Mouse (Mus musculus): ENCODE data around the gene St6galnac3. TPM values are rescaled to one million over a fixed set of nuclear protein-coding genes. Genes with fewer than 3 reads are reported as not detected.

Gene St6galnac3
- polyA plus RNA-seq, 1 experiment from 2014 or later, result 4.5 TPM

- no peak overlapping the region for H3K27ac ChIP-seq (replicated peaks)
- H3K27me3 ChIP-seq (ENCODE audit: control insufficient read depth, insufficient read depth, low read length), result no peaks in the 10 kb centered on the region
- no peak overlapping the region for H3K4me2 ChIP-seq (replicated peaks; ENCODE audit: low read depth)
- H3K36me3 ChIP-seq (ENCODE audit: control insufficient read depth, insufficient read depth, low read length), result no peaks in the 10 kb centered on the region
- no peak overlapping the region for H3K9ac ChIP-seq (ENCODE audit: low read length)
- no peaks in the 10 kb centered on the region for H3K4me1 ChIP-seq (replicated peaks; ENCODE audit: control insufficient read depth, insufficient read depth)
- H3K9me3 ChIP-seq (ENCODE audit: control insufficient read depth, low read length), result no peaks in the 10 kb centered on the region
- TF ChIP-seq EP300 (optimal IDR thresholded peaks at IDR 0.05) (no peak), CTCF (IDR thresholded peaks at IDR 0.05; ENCODE audit: low read depth) (no peak)
- DNase-seq (ENCODE audit: low spot score) (no peak), ATAC-seq (ENCODE audit: low FRiP score, low TSS enrichment) (no peak)
- 81% methylated on average over 9 of the region's 9 CpGs for WGBS
- no peak overlapping the region for H3K4me3 ChIP-seq (ENCODE audit: low read depth, low read length)
Measured at GRCm38 (mm10) chr3:153441329-153441728, 283.6 kb downstream of the St6galnac3 start.

- DNase-seq (ENCODE audit: low spot score), result no peak
- Histone ChIP-seq H3K4me2 (replicated peaks; ENCODE audit: low read depth) (no peak overlapping the region), H3K9ac (ENCODE audit: low read length) (no peak overlapping the region), H3K27me3 (ENCODE audit: control insufficient read depth, insufficient read depth, low read length) (no peaks in the 10 kb centered on the region), H3K4me1 (replicated peaks; ENCODE audit: control insufficient read depth, insufficient read depth) (no peaks in the 10 kb centered on the region), H3K27ac (replicated peaks) (no peak overlapping the region), H3K36me3 (ENCODE audit: control insufficient read depth, insufficient read depth, low read length) (no peaks in the 10 kb centered on the region), H3K4me3 (ENCODE audit: low read depth, low read length) (no peak overlapping the region), H3K9me3 (ENCODE audit: control insufficient read depth, low read length) (no peaks in the 10 kb centered on the region)
- 82% methylated on average over 17 of the region's 17 CpGs for WGBS
- no peak for ATAC-seq (ENCODE audit: low FRiP score, low TSS enrichment)
- TF ChIP-seq CTCF (IDR thresholded peaks at IDR 0.05; ENCODE audit: low read depth), result no peak
- TF ChIP-seq EP300 (optimal IDR thresholded peaks at IDR 0.05), result no peak
Measured at GRCm38 (mm10) chr3:153436076-153437021, 288.6 kb downstream of the St6galnac3 start.

- Histone ChIP-seq H3K27ac (replicated peaks) (no peak overlapping the region), H3K4me2 (replicated peaks; ENCODE audit: low read depth) (no peak overlapping the region), H3K9me3 (ENCODE audit: control insufficient read depth, low read length) (no peaks in the 10 kb centered on the region), H3K27me3 (ENCODE audit: control insufficient read depth, insufficient read depth, low read length) (no peaks in the 10 kb centered on the region), H3K36me3 (ENCODE audit: control insufficient read depth, insufficient read depth, low read length) (no peaks in the 10 kb centered on the region), H3K4me3 (ENCODE audit: low read depth, low read length) (no peak overlapping the region), H3K9ac (ENCODE audit: low read length) (no peak overlapping the region), H3K4me1 (replicated peaks; ENCODE audit: control insufficient read depth, insufficient read depth) (no peaks in the 10 kb centered on the region)
- DNase-seq (ENCODE audit: low spot score), result no peak
- no peak for ATAC-seq (ENCODE audit: low FRiP score, low TSS enrichment)
- no peak for TF ChIP-seq EP300 (optimal IDR thresholded peaks at IDR 0.05)
- TF ChIP-seq CTCF (IDR thresholded peaks at IDR 0.05; ENCODE audit: low read depth), result no peak
- 58% methylated on average over 8 of the region's 8 CpGs for WGBS
Measured at GRCm38 (mm10) chr3:153433010-153433409, 292.0 kb downstream of the St6galnac3 start.

DNA sequence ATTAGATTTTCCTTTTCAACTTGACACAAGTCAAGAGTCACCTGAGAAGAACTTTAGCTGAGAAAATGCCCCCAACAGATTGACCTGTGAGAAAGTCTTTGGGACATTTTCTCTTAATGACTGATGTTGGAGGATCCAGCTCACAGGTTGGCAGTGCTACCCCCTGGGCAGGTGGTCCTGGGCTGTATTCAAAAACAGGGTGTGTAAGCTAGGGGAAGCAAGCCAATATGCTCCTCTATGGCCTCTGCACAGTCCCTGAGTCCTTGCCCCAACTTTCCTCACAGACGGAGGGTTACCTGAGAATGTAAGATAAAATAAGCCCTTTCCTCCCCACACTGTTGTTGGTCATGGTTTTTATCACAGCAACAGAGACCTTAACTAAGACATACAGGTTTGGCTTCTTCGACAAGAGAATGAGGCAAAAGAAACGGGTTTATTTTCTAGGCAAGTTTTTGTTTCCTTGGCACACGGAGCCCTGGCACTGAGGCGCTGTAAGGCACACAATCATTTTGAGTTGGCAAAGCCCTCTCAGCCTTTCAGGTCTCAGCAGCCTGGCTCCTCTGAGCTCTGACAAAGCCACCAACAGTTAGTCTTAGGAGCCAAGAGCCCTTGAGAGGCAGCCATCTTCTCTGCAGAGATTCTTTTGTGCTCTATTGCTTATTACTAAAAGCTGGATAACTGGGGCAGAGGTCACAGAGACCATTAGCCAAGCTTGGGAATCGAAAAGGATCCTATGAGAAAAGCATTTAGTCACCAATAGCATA, 292.7 kb downstream of the St6galnac3 start:
- Histone ChIP-seq H3K27me3 (ENCODE audit: control insufficient read depth, insufficient read depth, low read length) (no peaks in the 10 kb centered on the region), H3K9ac (ENCODE audit: low read length) (no peak overlapping the region), H3K27ac (replicated peaks) (no peak overlapping the region), H3K36me3 (ENCODE audit: control insufficient read depth, insufficient read depth, low read length) (no peaks in the 10 kb centered on the region), H3K4me3 (ENCODE audit: low read depth, low read length) (no peak overlapping the region), H3K4me1 (replicated peaks; ENCODE audit: control insufficient read depth, insufficient read depth) (no peaks in the 10 kb centered on the region), H3K9me3 (ENCODE audit: control insufficient read depth, low read length) (no peaks in the 10 kb centered on the region), H3K4me2 (replicated peaks; ENCODE audit: low read depth) (no peak overlapping the region)
- TF ChIP-seq CTCF (IDR thresholded peaks at IDR 0.05; ENCODE audit: low read depth) (no peak), EP300 (optimal IDR thresholded peaks at IDR 0.05) (no peak)
- ATAC-seq (ENCODE audit: low FRiP score, low TSS enrichment), result no peak
- DNase-seq (ENCODE audit: low spot score), result no peak
- 84% methylated on average over 6 of the region's 6 CpGs for WGBS

DNA sequence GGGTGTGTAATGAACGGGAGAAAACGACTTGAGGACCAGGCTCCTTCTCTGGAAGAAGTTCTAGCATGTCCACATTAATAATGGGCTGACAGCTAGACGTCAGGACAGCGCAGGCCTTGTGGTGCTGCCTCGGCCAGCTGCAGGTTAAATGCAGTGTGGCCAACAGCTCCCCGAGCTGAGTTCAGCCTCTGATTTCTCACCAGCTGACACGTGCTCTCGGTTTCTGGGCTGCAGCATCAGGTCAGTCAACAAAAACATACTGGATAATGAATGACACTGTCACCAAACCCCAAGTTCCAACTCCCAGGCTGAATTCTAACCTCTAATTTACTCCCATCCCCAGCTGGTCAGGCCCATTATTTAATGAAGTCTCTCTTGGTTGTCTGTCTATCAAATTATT, 295.1 kb downstream of the St6galnac3 start:
- ATAC-seq (ENCODE audit: low FRiP score, low TSS enrichment) (no peak), DNase-seq (ENCODE audit: low spot score) (no peak)
- TF ChIP-seq CTCF (IDR thresholded peaks at IDR 0.05; ENCODE audit: low read depth) (no peak), EP300 (optimal IDR thresholded peaks at IDR 0.05) (no peak)
- H3K27me3 ChIP-seq (ENCODE audit: control insufficient read depth, insufficient read depth, low read length), result no peaks in the 10 kb centered on the region
- no peak overlapping the region for H3K9ac ChIP-seq (ENCODE audit: low read length)
- H3K27ac ChIP-seq (replicated peaks), result no peak overlapping the region
- no peak overlapping the region for H3K4me2 ChIP-seq (replicated peaks; ENCODE audit: low read depth)
- 61% methylated on average over 8 of the region's 8 CpGs for WGBS
- H3K4me3 ChIP-seq (ENCODE audit: low read depth, low read length), result no peak overlapping the region
- no peaks in the 10 kb centered on the region for H3K9me3 ChIP-seq (ENCODE audit: control insufficient read depth, low read length)
- no peaks in the 10 kb centered on the region for H3K4me1 ChIP-seq (replicated peaks; ENCODE audit: control insufficient read depth, insufficient read depth)
- H3K36me3 ChIP-seq (ENCODE audit: control insufficient read depth, insufficient read depth, low read length), result no peaks in the 10 kb centered on the region

DNA sequence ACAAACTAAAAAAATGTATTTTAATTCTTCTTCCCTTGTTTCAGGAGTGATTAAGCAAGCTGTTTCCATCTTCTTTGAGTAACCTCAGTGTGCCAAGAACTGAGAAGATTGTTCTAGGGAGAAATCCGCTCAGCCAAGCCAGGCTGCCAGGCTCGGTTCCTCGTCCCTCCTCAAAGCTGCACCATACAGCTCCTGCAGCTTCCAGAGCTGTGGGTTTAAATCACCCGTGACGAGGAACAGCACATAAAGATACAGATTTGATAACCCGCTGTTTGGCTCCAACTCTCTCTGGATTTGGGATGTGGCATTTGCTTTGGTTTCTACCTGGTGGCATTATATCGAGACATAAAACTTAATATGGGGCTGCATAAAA, 303.1 kb downstream of the St6galnac3 start:
- no peak overlapping the region for H3K4me2 ChIP-seq (replicated peaks; ENCODE audit: low read depth)
- H3K27ac ChIP-seq (replicated peaks), result no peak overlapping the region
- no peaks in the 10 kb centered on the region for H3K4me1 ChIP-seq (replicated peaks; ENCODE audit: control insufficient read depth, insufficient read depth)
- H3K27me3 ChIP-seq (ENCODE audit: control insufficient read depth, insufficient read depth, low read length), result no peaks in the 10 kb centered on the region
- no peaks in the 10 kb centered on the region for H3K9me3 ChIP-seq (ENCODE audit: control insufficient read depth, low read length)
- H3K36me3 ChIP-seq (ENCODE audit: control insufficient read depth, insufficient read depth, low read length), result no peaks in the 10 kb centered on the region
- 77% methylated on average over 7 of the region's 7 CpGs for WGBS
- no peak overlapping the region for H3K4me3 ChIP-seq (ENCODE audit: low read depth, low read length)
- ATAC-seq (ENCODE audit: low FRiP score, low TSS enrichment) (no peak), DNase-seq (ENCODE audit: low spot score) (no peak)
- TF ChIP-seq CTCF (IDR thresholded peaks at IDR 0.05; ENCODE audit: low read depth), result no peak
- TF ChIP-seq EP300 (optimal IDR thresholded peaks at IDR 0.05), result no peak
- H3K9ac ChIP-seq (ENCODE audit: low read length), result no peak overlapping the region
